Mouse (Mus musculus) bone marrow, adult 2 months (tissue): Measurements from ENCODE around the gene Trim54. TPM values are rescaled to one million over a fixed set of nuclear protein-coding genes. Genes with fewer than 3 reads are reported as not detected.

Experiments used
- H3K27ac ChIP-seq: fragments of 200-500 bp; 2 replicates; pipeline ENCODE4 v1.5.1; 2012; ENCODE audit warnings: low read depth, mild to moderate bottlenecking, control low read depth, inconsistent platforms, low read length; ENCODE audit not compliant: control insufficient read depth, poor library complexity, insufficient read depth
- H3K4me1 ChIP-seq: fragments of 200-500 bp; 2 replicates; pipeline ENCODE4 v1.6.1; 2011; ENCODE audit warnings: low read length; ENCODE audit not compliant: control insufficient read depth, insufficient read depth
- H3K4me3 ChIP-seq: fragments of 200-500 bp; replicated peaks from 2 replicates; pipeline ENCODE3; 2011; ENCODE audit warnings: mild to moderate bottlenecking, low read depth, low read length, control low read depth; ENCODE audit not compliant: control insufficient read depth
- CTCF ChIP-seq: fragments of 200-500 bp; IDR thresholded peaks from 2 replicates; pipeline ENCODE4 v1.5.1; 2011; ENCODE audit warnings: low read length, control low read depth; ENCODE audit not compliant: control insufficient read depth, insufficient read depth
- POLR2A ChIP-seq: fragments of 200-500 bp; IDR thresholded peaks from 2 replicates; pipeline ENCODE4 v1.6.1; 2011; ENCODE audit warnings: low read depth, mild to moderate bottlenecking, control low read depth, low read length, borderline replicate concordance; ENCODE audit not compliant: control insufficient read depth
- WGBS: fragments of 180-500 bp; shearing (Covaris S2); methylation state at CpG from one replicate; pipeline ENCODE4 v1.1.7; 2018; 5-methylcytosine and 5-hydroxymethylcytosine counted together
- polyA plus RNA-seq: library from polyadenylated mRNA; stranded (reverse); fragments of >200 nt; gene quantifications from 2 replicates; pipeline ENCODE4 v1.2.4, GENCODE M21; 2011; ENCODE audit warnings: low replicate concordance; ENCODE audit not compliant: missing spikeins, insufficient read depth, insufficient read length

Trim54 gene
- polyA plus RNA-seq, 1 experiment, result not detected

DNA sequence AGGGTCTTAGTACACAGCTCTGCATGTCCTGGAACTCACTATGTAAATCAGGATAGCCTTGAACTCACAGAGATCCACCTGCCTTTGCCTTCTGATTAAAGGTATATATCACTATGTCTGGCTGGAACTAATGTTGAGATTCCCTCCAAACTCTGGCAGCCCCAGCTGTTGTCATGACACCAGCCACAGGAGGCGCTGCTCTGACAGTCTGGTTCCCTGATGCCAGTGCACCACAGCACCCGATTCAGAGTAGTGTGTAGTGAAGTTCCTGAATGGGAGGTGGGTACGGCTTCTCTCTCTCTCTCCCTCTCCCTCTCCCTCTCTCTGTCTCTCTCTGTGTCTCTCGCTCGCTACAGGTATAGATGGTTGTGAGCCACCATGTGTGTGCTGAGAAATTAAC lies 34.2 kb upstream of the Trim54 start:
- WGBS, result 10% methylated on average over 5 of the region's 5 CpGs
- H3K4me1 ChIP-seq, result no peaks in the 10 kb centered on the region
- no peak overlapping the region for H3K4me3 ChIP-seq
- H3K27ac ChIP-seq, result no peak overlapping the region
- TF ChIP-seq POLR2A (no peak), CTCF (peak; percentile 72)

DNA sequence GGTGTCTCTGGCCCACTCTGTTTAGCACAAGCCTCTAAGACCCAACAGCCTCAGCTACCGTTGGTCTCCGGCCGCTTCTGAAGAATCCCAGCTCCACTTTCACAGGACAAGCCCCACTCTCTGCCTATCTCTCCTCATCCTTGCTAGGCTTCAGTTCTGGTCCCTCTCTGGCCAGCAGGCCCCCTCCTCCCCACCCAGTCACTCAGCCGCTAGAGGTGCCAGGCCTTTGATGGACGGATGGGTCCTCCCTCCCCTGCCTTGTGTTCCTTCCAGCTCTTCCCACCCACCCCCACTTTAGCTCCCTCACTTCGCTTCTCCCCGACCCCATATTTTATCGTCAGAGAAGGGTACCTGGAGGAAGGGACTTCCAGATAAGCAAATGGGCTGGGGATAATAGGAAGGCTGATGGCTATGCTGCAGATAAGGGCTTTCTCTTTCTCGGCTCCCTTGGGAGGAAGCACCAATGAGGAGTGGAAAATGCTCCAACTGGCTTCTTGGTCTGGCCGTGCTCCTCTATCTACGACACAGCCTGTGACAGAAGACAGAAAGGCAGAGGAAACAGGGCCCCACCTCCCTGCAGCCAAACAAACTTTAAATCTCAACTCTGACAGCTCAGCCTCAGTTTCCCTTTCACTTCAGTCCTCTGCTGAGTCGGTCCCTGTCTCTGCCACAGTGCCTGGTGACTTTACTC lies 33.4 kb upstream of the Trim54 start:
- Histone ChIP-seq H3K27ac (no peak overlapping the region), H3K4me3 (no peak overlapping the region), H3K4me1 (no peaks in the 10 kb centered on the region)
- no peak for TF ChIP-seq CTCF
- TF ChIP-seq POLR2A, result no peak
- WGBS, result 27% methylated on average over 12 of the region's 12 CpGs

DNA sequence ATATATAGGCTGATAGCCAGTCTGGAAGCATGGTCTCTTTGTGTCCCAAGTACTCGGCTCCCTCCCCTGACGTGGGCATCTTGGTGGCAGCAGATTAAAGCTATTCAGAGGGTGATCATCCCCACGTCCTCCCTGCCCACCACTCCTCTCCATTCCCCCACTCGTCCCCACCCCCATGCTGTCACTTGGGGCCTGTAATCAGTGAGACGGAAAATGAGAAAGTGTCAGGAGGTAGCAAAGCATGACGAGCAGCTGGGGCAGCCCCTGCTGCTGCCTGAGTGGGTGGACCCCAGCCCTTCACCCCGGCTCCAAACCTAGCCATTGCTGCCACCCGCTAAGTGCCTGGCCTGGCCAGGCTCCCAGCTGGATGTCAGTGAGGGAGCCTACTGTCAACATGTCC lies 32.6 kb upstream of the Trim54 start:
- Histone ChIP-seq H3K4me3 (no peak overlapping the region), H3K4me1 (no peaks in the 10 kb centered on the region), H3K27ac (no peak overlapping the region)
- TF ChIP-seq POLR2A (no peak), CTCF (no peak)
- WGBS, result 50% methylated on average over 8 of the region's 8 CpGs

DNA sequence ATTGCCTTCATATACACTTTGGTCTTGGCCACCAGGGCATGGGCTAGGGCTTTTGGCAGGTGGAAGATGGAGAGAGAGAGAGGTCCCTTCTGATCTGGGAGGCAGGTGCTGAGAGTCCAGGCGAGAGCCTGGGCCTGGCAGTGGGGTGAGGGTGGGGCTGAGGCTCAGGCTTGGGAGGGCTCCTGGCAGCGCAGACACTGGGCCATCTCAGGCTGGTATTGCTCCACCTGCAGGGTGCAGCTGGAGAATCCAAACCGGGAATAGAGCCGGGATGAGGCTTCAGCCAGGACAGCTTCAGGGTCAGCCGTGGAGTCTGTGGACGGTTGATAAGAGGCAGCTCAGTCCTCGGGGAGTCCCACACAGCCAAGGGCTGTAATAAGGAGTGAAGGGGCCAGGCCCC lies 29.9 kb upstream of the Trim54 start:
- no peaks in the 10 kb centered on the region for H3K4me1 ChIP-seq
- no peak overlapping the region for H3K27ac ChIP-seq
- H3K4me3 ChIP-seq, result no peak overlapping the region
- 50% methylated on average over 7 of the region's 7 CpGs for WGBS
- TF ChIP-seq CTCF (no peak), POLR2A (no peak)

DNA sequence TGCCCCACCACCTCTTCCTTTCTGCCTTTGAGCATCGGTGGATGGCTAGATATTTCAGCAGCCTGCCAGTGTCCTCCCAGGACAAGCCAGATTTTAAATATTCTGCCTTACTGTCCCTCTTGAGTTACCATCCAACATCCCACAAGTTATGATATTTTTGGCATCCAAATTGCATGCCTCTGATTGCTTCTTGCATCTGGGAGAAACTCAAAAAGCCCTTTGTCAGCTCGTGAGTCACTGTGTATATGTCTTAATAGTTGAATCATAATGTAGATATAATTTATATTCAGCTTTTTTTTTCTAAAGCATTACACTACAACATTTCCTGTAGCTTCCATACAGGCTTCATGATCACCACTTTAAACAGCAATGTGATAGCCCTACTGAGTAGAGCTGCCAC lies 29.4 kb upstream of the Trim54 start:
- Histone ChIP-seq H3K4me1 (no peaks in the 10 kb centered on the region), H3K4me3 (no peak overlapping the region), H3K27ac (no peak overlapping the region)
- no peak for TF ChIP-seq POLR2A
- no peak for TF ChIP-seq CTCF
- 69% methylated on average over 2 of the region's 2 CpGs for WGBS

DNA sequence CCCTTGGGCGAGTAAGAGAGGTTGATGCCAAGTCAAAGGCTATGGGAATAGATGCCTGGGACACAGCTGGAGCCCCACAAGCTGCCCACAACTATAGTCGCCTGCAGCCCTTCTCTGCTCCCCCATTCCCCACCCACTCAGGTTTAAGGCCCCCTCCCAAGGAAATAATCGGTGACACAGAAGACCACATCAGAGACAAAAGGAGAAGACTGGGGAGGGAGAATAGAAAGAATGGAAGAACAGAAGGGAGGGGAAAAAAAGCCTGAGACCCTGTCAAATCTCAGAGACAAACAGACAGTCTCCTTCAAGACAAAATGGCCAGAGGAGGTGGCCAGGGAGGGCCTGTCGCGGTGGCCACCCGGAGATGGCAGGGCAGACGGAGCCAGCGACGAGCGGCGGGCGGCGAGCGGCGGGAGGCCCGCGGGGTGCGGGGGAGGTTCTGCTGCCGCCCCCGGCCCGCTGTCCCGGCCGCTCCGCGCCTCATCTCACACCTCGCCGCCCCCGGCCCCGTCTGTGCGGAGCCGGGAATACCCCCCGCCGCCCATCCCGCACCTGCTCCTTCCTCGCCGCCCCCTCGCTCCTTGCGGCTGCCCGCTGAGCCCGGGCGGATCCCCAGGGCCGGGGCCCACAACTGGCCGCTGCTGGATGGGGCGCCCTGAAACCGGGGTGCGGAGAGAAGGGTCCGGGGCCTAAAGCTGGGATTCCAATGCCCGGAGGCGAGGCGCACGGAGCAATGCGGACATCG lies 24.1 kb upstream of the Trim54 start:
- no peak for TF ChIP-seq CTCF
- no peak for TF ChIP-seq POLR2A
- no peak overlapping the region for H3K4me3 ChIP-seq
- 9% methylated on average over 51 of the region's 53 CpGs for WGBS
- H3K27ac ChIP-seq, result no peak overlapping the region
- no peaks in the 10 kb centered on the region; the same call in 1 of the 2 replicates for H3K4me1 ChIP-seq

DNA sequence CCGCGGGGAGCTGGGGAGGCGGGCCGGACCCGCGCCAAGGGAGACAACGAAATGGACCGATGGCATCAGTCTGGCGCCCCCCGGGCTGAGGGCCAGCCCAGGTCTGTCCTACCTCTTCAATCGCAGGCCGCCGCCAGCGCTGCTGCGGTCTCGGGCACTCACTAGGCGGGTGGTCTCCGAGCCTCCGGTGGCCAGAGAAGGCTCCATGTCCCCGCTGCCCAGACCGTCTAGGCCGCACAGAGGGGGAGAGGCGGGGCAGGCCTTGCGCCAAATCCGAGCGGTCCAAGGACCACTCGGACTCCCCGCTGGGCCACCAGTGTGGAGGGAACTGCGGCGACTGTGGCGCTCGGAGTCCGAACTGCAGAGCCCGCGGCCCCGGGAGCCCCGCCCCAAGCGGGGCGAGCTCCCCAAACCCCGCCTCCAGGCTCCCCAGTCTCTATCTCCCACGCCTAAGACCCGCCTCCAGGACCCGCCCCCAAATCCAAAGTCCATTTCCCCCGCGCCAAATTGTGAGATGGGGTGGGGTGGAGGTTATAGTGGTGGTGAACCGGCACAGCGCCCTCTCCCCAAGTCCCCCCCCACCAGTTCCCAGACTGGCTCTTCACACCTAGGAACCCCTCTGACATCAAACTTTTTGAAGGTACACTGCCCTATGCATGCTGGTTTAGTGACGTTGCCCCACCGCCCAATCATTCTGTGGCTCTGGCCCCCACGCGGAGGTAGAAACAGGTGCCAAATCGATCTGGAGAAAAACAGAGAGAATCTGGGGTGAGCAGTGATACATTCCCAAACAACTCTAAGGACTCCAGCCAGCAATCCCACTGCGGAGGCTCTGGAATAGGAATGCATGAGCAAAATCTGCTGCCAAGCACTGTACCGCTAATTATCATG lies 23.1 kb upstream of the Trim54 start:
- Histone ChIP-seq H3K4me1 (no peaks in the 10 kb centered on the region; the same call in 1 of the 2 replicates), H3K4me3 (no peak overlapping the region), H3K27ac (no peak overlapping the region; the same call in 1 of the 2 replicates)
- TF ChIP-seq CTCF, result no peak
- no peak for TF ChIP-seq POLR2A
- 2% methylated on average over 52 of the region's 54 CpGs for WGBS
